Mouse (Mus musculus) myocyte (in vitro differentiated cells): ENCODE data around the gene Gm826. TPM values are rescaled to one million over a fixed set of nuclear protein-coding genes. Genes with fewer than 3 reads are reported as not detected.

Experiments
- H3K27me3 ChIP-seq: one replicate; pipeline ENCODE4 v1.6.1; 2011; ENCODE audit not compliant: control insufficient read depth, insufficient read depth, insufficient read length
- H3K36me3 ChIP-seq: one replicate; pipeline ENCODE4 v1.6.1; 2011; ENCODE audit not compliant: control insufficient read depth, insufficient read depth
- H3K4me2 ChIP-seq: one replicate; pipeline ENCODE4 v1.6.1; 2011; ENCODE audit warnings: low read depth, control low read depth
- H3K4me3 ChIP-seq: one replicate; pipeline ENCODE4 v1.5.1; 2011; ENCODE audit warnings: mild to moderate bottlenecking, control low read depth, moderate library complexity
- H3K79me2 ChIP-seq: one replicate; pipeline ENCODE4 v1.6.1; 2011; ENCODE audit not compliant: control insufficient read depth, insufficient read depth
- H3ac ChIP-seq: one replicate; pipeline ENCODE4 v1.6.1; 2011; ENCODE audit not compliant: control insufficient read depth, insufficient read length
- CEBPB ChIP-seq: IDR thresholded peaks from 2 replicates; pipeline ENCODE4 v1.6.1; 2011; ENCODE audit warnings: mild to moderate bottlenecking, moderate library complexity; ENCODE audit not compliant: poor library complexity, insufficient read depth, severe bottlenecking
- E2F4 ChIP-seq: IDR thresholded peaks from one replicate; pipeline ENCODE4 v1.6.1; 2011; ENCODE audit warnings: mild to moderate bottlenecking, control low read depth, moderate library complexity; ENCODE audit not compliant: insufficient read depth
- MAX ChIP-seq: IDR thresholded peaks from one replicate; pipeline ENCODE4 v1.6.1; 2011; ENCODE audit warnings: low read depth, mild to moderate bottlenecking, control low read depth
- MYOD1 ChIP-seq, 3 experiments: IDR thresholded peaks; one replicate each; pipeline ENCODE4 v1.6.1; 2011; ENCODE audit warnings: control low read depth in 2 of 3, low read depth in 2 of 3, mild to moderate bottlenecking in 2 of 3, moderate library complexity in 1 of 3; ENCODE audit not compliant: insufficient read length in 2 of 3, control insufficient read depth in 1 of 3
- MYOG ChIP-seq, 3 experiments: IDR thresholded peaks; one replicate each; pipeline ENCODE4 v1.6.1; 2011; ENCODE audit warnings: control low read depth in 2 of 3, low read depth in 2 of 3, mild to moderate bottlenecking in 2 of 3; ENCODE audit not compliant: insufficient read length in 2 of 3, control insufficient read depth in 1 of 3, insufficient read depth in 1 of 3
- POLR2A ChIP-seq: IDR thresholded peaks from one replicate; pipeline ENCODE4 v1.6.1; 2011; ENCODE audit warnings: low read depth, mild to moderate bottlenecking, control low read depth, moderate library complexity; ENCODE audit not compliant: insufficient read length
- POLR2AphosphoS2 ChIP-seq: IDR thresholded peaks from one replicate; pipeline ENCODE4 v1.6.1; 2011; ENCODE audit warnings: low read depth, control low read depth; ENCODE audit not compliant: insufficient read length
- REST ChIP-seq: IDR thresholded peaks from one replicate; pipeline ENCODE4 v1.6.1; 2011; ENCODE audit warnings: mild to moderate bottlenecking, control low read depth, moderate library complexity; ENCODE audit not compliant: insufficient read depth, insufficient read length
- SRF ChIP-seq: IDR thresholded peaks from one replicate; pipeline ENCODE4 v1.6.1; 2011; ENCODE audit warnings: low read depth; ENCODE audit not compliant: control insufficient read depth, insufficient read length
- TCF12 ChIP-seq: IDR thresholded peaks from one replicate; pipeline ENCODE4 v1.6.1; 2011; ENCODE audit warnings: mild to moderate bottlenecking, control low read depth; ENCODE audit not compliant: poor library complexity, insufficient read depth, severe bottlenecking
- TCF3 ChIP-seq: IDR thresholded peaks from one replicate; pipeline ENCODE4 v1.6.1; 2011; ENCODE audit warnings: low read depth, control low read depth; ENCODE audit not compliant: insufficient read length
- USF1 ChIP-seq: IDR thresholded peaks from one replicate; pipeline ENCODE4 v1.6.1; 2011; ENCODE audit warnings: low read depth, mild to moderate bottlenecking, control low read depth, moderate library complexity
- polyA plus RNA-seq: library from polyadenylated mRNA; unstranded; fragments of >200 nt; fragmentation: generic; extraction: Trizol; gene quantifications from one replicate; pipeline ENCODE4 v1.2.1, GENCODE M21; 2012; ENCODE audit warnings: missing spikeins

The Gm826 gene
- polyA plus RNA-seq, 1 experiment: not detected

DNA sequence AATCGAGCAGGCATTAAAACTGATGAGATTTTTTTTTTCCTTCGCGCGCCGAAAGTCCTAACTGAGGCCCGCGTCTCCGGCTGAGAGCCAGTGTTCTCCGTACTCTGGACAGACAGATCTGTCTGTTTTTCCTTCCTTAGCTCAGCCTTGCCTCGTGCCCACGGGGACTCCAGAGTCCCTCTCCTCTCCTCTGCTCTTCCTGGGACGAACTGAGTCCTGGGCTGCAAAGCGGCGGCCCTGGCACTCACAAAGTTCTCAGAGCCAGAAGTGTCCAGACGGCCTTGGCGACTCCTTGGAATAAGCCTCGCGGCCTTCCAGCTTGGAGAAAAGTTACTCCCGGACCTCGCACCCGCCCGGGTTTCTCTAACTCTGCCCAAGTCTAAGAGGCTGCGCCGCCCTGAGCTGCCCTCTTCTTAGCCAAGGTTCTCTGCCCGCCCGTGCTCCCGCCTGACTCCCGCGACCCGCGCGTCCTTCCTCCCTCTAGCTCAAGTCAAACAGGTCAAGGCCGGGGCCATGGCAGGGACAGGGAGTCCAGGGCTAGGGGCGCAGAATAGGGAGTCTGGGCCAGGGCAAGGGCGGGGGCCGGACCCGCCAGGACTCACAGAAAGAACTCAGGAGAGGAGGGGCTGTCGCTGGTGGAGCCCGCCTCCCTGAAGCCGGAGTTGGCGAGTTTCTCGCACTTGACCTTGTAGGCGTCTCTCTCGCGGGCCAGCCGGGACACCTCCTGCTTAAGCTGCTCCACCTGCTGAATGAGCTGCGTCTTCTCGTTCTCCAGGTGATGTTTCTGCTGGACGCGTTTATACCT, 31.3 kb upstream of the Gm826 start:
- H3K4me3 ChIP-seq: no peak overlapping the region
- H3K4me2 ChIP-seq: no peak overlapping the region
- no peaks in the 10 kb centered on the region for H3K79me2 ChIP-seq
- no peak for TF ChIP-seq E2F4
- no peaks in the 10 kb centered on the region for H3K36me3 ChIP-seq
- H3ac ChIP-seq: no peak overlapping the region
- H3K27me3 ChIP-seq: peaks cover 32% of the 10 kb centered on the region

DNA sequence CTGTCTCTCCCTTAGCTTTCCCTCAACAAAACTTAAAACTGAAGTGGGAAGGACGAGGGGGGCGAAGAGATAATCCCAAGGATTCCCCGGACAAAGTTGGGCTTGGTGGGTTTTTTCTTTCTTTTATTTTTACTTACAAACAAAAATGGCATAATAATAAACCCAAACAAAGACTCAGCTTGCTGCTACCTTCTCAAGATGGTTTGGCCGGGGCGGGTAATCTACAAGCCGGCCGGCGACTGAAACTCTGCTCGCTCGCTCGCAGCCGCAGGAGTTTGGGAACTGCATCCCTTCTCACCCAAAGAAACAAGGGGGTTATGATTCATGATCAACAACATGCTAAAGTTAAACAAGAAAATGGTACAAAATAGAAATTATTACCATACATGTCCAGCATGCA, 30.7 kb upstream of the Gm826 start:
- H3K4me2 ChIP-seq: no peak overlapping the region
- peaks cover 28% of the 10 kb centered on the region for H3K27me3 ChIP-seq
- TF ChIP-seq TCF12: no peak
- TF ChIP-seq POLR2AphosphoS2: no peak
- H3K79me2 ChIP-seq: no peaks in the 10 kb centered on the region
- no peak overlapping the region for H3ac ChIP-seq
- H3K36me3 ChIP-seq: no peaks in the 10 kb centered on the region
- H3K4me3 ChIP-seq: no peak overlapping the region

GRCm38 (mm10) chr2:160364128-160364650, 30.2 kb upstream of the Gm826 start:
- no peak overlapping the region for H3K4me3 ChIP-seq
- no peaks in the 10 kb centered on the region for H3K79me2 ChIP-seq
- peaks cover 26% of the 10 kb centered on the region for H3K27me3 ChIP-seq
- no peak overlapping the region for H3K4me2 ChIP-seq
- TF ChIP-seq USF1 (no peak), POLR2A (no peak), E2F4 (no peak), CEBPB (no peak), MYOG (IDR thresholded peaks at IDR 0.05; ENCODE audit: control insufficient read depth in 1 of 3, insufficient read depth in 1 of 3, insufficient read length in 2 of 3, low read depth in 2 of 3) (no peak), POLR2AphosphoS2 (no peak), TCF3 (no peak), SRF (no peak), MAX (no peak), TCF12 (no peak), MYOD1 (IDR thresholded peaks at IDR 0.05; ENCODE audit: control insufficient read depth in 1 of 3, insufficient read length in 2 of 3, low read depth in 2 of 3) (no peak), REST (no peak)
- no peak overlapping the region for H3ac ChIP-seq
- no peaks in the 10 kb centered on the region for H3K36me3 ChIP-seq

DNA sequence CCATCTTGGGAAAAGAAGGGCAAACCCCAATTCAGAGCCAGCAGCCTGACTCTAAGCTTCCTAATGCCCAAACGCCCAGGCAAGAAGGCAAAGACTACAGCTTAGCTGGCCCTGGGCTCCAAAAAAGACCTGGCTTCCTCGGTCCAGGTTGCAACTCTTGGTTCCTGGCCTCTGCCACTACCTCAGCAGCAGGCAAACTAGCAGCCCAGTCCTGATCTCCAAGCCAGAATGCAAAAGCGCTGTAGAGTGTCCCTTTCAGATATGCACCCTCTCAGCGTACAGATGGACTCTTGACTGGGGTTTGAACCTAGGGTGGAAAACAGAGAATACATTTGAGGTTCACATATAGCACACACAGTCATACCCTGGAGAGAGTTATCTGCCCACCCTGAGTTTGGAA, 29.2 kb upstream of the Gm826 start:
- H3ac ChIP-seq: no peak overlapping the region
- H3K36me3 ChIP-seq: no peaks in the 10 kb centered on the region
- peaks cover 21% of the 10 kb centered on the region for H3K27me3 ChIP-seq
- no peak overlapping the region for H3K4me2 ChIP-seq
- H3K79me2 ChIP-seq: no peaks in the 10 kb centered on the region
- no peak overlapping the region for H3K4me3 ChIP-seq
- no peak for TF ChIP-seq POLR2AphosphoS2
- TF ChIP-seq E2F4: no peak
- no peak for TF ChIP-seq POLR2A
- TF ChIP-seq SRF: no peak
- TF ChIP-seq MYOG (IDR thresholded peaks at IDR 0.05; ENCODE audit: control insufficient read depth in 1 of 3, insufficient read depth in 1 of 3, insufficient read length in 2 of 3, low read depth in 2 of 3): no peak
- TF ChIP-seq REST: no peak
- no peak for TF ChIP-seq MYOD1 (IDR thresholded peaks at IDR 0.05; ENCODE audit: control insufficient read depth in 1 of 3, insufficient read length in 2 of 3, low read depth in 2 of 3)
- no peak for TF ChIP-seq TCF12
- TF ChIP-seq TCF3: no peak
- TF ChIP-seq MAX: no peak
- no peak for TF ChIP-seq USF1

DNA sequence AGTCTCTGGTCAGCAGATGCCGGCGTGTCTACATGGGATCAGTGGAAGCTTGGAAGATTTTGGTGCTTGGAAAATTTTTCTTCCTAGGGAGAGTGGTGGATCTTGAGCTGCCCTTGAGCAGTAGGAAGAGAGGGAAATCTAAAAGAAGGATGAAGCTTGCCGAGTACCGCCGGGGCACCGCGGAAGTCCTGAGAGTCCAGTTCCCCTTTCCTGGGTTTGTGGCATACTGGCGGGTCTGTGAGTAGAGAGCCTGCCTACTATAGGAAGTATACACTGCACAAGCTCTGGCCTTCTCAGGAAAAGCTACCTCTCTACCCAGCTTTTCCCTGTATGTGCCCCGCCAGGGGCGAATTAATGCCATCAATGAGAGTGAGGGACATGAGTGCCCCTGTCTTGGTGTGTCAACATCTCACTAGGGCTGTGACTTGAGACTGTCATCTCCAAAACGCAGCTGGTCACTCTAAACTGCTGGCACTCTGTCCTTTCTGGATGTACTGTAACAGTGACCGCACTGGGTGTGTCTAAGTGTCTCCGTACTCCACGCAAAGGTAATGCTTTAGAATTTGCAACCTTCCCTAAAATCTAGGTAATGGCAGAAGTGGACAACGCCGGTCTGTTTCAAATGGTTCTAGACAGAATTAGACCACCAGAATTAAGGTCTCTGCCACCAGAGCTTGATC, 27.6 kb upstream of the Gm826 start:
- peaks cover 17% of the 10 kb centered on the region for H3K27me3 ChIP-seq
- H3K4me3 ChIP-seq: no peak overlapping the region
- no peaks in the 10 kb centered on the region for H3K79me2 ChIP-seq

More for the DNA sequence above, 27.6 kb upstream of the Gm826 start:
- TF ChIP-seq TCF12 (no peak), REST (no peak), USF1 (no peak), MAX (no peak)
- Histone ChIP-seq H3K4me2 (no peak overlapping the region), H3ac (no peak overlapping the region), H3K36me3 (no peaks in the 10 kb centered on the region)
